Mouse (Mus musculus): ENCODE measurements around the gene Rufy1.

DNA sequence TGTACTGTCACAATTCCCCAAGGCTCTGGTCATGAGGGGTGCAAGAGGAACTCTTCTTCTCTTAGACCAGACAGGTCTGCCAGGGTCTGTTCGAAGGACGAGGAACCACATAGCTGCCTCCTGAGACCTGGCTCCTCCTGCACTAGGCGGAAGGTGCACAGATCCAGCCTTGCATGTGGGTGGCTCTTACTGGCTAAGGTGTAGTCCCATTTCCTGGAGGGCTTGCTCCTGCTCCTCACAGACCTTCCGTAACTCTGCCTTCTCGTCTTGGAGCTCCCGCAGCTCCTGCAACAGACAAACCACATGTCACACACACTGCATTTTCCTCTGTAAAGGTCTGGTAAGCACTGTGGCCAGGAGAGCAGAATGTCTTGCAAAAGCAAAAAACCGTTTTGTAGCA, 36.2 kb downstream of the Rufy1 start:
- no peak for TF ChIP-seq CTCF (IDR thresholded peaks at IDR 0.05; ENCODE audit: low read depth)
- TF ChIP-seq EP300 (IDR thresholded peaks at IDR 0.05; ENCODE audit: low read depth), result no peak

Measured in liver, embryonic 14.5 days (tissue).